Mouse (Mus musculus) heart, postnatal 4 days (tissue): ENCODE measurements around the gene Tmem102. TPM values are rescaled to one million over a fixed set of nuclear protein-coding genes. Genes with fewer than 3 reads are reported as not detected.

Source experiments
- DNase-seq: peaks from one replicate; pipeline ENCODE4 v3.0.0; 2021
- total RNA-seq, 2 experiments: library from RNA; stranded (reverse); gene quantifications; 2 replicates each; pipeline ENCODE4 v1.2.3; 2021

Gene Tmem102
- total RNA-seq, 2 experiments from 2014 or later, result 0.60 to 0.92 TPM

DNA sequence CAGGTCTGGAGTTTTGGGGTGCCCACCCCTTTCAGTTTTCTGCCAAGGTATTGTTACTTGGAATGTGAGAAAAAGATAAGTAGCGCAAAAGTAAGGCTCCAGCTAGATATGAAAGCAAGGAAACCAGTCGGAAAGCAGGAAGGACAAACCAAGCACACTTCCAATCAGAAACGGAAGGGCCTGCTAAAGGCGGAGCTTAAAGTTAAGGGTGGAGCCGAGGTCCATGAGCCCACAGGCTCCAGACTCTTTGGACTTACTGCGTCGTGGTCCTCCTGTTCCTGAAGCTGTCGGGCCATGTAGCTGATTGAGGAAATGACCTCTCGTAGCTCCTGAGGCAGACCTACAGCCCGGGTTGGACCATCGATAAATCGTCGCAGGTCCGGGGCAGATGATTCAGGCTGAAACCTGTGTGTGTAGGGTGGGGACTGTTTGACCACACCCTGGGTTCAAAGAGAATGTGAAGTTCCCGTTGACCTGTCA, 20.6 kb downstream of the Tmem102 start:
- peak; percentile 50 for DNase-seq

DNA sequence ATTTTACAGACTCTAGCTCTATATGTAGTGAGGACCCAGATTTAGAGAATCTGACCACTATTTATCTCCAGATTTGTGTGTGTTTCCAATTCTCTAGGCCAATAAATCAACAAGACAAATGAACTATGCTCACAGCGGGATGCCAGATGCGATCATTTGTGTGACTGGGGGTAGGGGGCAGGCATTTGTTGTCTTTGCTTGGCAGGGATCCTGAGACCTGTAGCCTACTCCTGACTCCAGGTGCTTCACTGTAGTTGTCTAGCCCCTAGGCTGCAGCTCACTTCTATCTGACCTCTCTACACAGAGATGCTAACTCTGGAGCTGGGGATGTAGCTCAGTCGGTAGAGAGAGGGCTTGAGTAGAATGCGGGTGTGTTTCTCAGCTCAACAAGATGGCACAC, 23.6 kb downstream of the Tmem102 start:
- DNase-seq, result no peak

DNA sequence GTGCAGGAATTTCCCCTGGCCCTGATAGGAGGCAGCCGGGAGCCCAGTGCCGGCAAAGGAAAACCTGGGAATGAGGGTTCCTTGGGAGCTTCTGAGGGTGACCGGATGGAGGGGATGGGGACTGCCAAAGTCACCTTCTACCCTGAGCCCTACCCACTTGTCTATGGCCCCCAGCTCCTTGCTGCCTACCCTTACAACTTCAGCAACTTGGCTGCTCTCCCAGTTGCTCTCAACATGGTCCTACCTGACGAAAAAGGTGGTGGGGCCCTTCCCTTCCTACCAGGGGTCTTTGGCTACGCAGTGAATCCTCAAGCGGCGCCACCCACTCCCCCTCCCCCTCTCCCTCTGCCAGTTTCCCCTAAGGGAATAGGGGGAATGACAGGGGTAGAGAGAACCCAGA, 26.4 kb downstream of the Tmem102 start:
- DNase-seq, result no peak

DNA sequence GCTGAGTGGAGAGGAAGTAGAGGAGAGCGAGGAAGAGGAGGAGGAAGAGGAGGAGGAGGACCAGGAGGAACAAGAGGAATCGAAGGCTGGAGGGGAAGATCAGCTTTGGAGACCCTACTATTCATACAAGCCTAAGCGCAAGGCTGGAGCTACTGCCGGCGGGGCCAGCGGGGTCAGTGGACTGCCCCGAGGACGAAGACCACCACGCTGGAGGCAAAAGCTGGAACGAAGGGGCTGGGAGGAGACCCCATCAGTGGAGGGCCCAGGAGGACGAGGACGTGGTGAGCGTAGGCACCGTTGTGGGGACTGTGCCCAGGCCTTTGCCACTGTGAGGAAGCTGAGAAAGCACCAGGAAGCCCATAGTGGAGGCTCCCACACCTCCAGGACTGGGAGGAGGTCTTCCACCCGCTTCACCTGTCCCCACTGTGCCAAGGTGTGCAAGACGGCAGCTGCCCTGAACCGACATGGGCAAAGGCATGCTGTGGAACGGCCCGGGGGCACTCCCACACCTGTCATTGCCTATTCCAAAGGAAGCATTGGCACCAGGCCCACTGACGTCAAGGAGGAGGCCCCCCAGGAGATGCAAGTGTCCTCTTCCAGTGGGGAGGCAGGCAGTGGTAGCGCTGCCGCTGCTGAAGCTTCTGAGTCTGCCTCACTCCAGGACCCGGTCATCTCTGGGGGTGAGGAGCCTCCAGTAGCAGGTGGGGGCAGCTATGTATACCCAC, 27.0 kb downstream of the Tmem102 start:
- DNase-seq, result peak; percentile 43

DNA sequence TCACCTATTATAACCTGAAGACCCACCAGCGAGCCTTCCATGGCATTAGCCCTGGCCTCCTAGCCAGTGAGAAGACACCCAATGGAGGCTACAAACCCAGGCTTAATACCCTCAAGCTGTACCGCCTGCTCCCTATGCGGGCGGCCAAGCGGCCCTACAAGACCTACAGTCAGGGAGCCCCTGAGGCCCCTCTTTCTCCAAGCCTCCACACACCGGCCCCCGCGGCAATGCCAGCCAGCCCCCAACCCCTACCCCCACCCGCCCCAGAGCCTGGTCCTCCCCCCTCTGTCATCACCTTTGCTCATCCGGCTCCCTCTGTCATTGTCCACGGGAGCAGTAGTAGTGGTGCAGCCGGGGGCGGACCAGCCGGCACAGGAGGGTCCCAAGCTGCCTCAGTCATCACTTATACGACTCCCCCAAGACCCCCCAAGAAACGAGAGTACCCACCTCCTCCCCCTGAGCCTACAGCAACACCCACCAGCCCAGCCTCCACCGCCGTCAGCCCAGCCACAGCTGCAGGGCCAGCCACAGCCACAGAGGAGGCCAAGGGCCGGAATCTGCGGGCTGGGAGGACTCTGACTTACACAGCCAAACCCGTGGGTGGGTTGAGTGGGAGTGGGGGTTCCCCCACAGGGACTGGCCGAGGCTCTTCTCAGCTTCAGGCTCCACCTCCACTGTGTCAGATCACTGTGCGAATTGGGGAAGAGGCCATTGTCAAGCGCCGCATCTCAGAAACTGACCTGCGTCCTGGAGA, 27.7 kb downstream of the Tmem102 start:
- DNase-seq, result no peak

DNA sequence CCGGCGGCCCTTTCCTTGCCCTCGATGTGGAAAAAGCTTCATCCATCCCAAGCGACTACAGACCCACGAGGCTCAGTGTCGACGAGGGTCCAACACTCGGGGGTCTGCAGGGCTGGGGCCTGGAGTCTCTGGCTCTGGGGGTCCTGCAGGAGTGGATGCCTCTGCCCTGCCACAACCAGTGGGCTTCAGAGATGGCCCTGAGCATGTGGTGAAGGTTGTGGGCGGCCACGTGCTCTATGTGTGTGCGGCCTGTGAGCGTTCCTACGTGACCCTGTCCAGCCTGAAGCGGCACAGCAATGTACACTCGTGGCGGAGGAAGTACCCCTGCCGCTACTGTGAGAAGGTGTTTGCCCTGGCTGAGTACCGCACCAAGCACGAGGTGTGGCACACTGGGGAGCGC, 28.9 kb downstream of the Tmem102 start:
- no peak for DNase-seq

DNA sequence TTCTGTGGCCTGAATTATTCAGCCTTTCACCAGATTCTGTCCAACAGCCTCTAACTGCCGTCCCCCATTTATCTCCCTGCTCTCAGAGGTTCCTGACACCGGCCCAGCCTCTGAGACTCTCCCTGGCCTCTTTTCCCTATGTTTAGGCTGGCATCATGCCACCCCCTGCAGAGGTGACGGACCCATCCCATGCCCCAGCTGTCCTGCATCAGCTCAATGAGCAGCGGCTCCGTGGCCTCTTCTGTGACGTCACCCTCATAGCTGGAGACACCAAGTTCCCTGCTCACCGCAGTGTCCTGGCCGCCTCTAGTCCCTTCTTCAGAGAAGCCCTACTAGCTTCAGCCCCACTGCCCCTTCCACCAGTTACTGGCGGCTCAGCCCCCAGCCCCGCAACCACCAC, 29.7 kb downstream of the Tmem102 start:
- DNase-seq, result no peak

DNA sequence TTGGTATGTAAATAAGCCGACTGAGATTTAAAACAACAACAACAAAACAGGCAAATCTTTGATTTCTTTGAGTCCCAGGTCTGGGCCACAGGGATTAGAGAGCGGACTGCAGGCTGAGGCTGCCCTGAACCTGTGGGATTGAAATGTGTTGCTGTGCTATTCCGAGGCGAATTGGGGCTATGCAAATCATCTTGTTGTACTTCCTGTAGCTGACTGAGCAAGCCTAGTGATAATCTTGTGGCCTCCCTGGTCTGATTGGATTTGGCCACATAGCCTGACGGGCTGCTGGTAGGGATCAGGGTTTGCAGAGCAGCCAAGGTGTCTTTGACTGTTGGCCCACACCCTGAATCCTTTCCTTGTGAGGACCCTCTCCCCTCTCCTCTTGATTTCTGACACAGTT, 30.5 kb downstream of the Tmem102 start:
- DNase-seq, result no peak

DNA sequence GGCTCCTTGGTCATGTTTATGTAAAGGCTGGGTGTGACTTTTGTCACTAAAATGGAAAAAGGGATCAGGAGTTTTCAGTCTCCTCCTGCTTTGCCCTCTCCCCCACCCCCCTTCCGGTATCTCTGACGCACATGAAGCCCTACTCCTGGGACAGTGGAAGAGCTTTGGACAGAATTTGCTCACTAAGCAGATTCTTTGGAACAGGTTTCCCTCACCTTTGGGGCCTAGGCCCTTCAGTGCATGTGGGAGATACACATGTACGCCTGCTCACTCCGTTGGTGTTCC, 37.9 kb downstream of the Tmem102 start:
- DNase-seq, result no peak

DNA sequence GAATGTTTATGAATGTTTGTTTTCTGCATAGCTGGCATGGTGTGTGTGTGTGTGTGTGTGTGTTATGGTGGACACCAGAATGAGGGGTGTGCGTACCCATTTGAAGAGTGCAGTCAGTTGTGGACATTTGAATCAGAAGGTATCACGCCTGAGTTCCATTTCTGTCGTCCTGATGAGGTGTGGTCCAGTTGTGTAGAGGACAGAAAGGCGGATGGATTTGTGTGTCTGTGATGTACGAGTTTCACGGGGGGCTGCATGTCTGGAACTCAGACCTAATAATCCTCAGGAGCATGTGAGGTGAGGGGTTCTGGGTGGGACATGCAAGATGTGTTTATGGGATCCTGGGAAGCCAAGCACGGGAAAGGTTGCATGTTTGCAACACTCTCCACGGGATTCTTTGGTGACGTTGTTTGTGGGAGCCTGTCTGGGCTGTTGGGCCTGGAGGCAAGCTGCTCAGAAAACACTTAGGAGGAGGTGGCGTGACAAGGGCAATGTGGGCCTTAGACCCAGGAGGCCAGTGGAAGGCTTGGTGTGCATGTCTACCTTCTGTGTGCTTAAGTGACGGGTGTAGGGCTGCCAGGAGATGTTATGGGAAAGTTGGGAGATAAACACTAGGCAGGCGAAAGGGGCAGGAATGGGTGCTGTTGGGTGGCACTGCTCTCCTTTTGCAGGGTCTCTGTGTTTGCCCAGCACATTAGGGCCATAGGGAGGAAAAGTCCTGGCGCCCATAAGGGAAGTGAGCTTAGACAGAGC, 38.4 kb downstream of the Tmem102 start:
- no peak for DNase-seq

DNA sequence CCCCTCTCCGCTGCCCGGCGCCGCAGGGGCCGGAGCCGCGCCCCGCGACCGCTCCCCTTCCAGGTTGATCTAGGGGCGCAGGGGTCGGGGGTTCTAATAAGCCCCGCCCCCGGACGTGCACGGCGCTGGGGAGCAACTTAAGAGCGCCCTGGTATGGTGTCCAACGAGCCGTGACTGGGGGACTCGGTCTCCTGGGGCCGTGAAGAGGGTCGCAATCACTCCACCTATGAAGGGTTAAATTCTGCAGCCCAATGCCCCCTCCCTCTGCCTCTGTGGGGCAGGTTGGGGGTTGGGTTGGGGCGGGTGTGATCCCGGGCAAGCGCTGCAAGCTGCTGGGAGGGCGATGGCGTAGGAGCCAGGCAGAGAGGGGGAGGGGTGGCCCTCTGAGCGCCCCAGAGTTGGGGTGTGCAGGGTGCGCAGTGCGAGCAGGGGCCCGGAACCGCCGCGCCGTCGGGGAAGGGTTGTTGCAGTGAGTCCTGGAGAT, 39.3 kb downstream of the Tmem102 start:
- DNase-seq, result peak; percentile 80

DNA sequence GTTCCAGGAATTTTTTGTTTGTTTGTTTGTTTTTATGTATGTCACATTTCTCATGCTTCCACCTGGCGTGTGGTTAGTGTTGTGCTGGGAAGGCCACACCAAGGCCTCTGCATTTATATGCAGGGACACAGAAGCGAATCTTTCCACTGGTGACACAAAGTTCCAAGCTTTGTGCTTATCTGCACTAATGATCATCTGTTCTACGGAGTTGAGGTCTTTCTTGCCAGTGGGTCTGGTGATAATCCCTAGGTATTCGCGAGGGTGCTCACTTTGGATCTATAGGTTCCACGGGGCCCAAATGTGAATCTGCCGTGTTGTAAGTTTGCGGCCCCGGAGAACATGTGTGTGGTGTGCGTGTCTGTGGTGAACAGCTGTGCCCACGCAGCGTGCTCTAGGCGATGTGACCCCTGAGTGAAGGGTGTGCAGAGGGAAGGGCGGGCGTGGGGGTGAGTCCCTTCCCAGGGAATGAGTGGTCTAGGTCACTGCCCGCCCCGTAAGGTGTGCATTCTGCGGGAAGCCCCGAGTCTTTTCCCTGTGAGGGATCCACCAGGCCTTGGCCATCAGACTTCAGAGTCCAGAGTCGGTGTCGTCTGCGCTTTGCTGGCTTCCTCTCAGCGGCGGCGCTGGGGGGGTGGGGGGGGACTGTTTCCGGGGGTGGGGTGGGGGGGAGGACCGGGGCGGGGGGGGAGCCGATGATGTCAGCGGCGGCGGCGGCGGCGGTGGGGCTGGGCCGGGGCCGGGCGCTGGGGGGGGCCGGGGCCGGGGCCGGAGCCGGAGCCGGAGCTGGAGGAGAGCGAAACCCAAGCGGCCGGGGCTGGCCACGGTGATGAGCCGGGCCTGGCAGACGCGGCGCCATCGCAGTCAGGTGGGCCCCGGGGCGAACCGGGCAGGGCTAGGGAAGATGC, 40.0 kb downstream of the Tmem102 start, which contains the start of gene Zbtb4:
Gene Zbtb4 (plus strand): TSS at position 692 of the 905 bp plus-strand sequence.
- DNase-seq, result peak; percentile 61

DNA sequence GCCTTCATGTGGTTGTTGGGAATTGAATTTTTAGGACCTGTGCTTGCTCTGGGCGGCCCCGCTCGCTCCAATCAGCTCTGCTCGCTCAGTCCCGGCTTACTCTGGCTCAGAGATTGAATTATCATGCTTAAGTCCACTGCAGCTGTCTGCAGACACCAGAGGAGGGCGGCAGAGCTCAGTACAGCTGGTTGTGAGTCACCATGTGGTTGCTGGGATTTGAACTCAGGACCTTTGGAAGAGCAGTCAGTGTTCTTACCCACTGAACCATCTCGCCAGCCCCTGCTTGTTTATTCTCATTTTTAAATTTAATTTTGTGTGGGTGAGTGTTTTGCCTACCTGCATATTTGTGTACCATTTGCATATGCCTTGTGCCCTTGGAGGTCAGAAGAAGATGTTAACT, 41.9 kb downstream of the Tmem102 start:
- no peak for DNase-seq

DNA sequence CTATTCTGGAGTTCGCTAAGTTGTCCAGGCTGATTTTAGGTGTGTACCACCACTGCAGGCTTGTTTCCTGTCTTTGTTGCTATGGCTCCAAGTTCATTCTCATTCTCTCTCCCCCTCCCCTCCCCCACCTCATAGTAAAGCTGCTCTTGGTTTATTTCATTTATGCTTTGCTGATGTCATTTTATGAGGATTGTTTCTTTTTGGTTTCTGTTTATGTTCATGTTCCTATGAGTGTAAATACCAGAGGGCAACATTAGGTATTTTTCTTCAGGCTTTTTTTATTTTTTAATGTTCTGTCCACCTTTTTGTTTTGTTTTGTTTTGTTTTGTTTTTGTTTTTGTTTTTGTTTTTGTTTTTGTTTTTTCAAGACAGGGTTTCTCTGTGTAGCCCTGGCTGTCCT, 43.6 kb downstream of the Tmem102 start, which contains the start of gene Slc35g3:
Gene Slc35g3 (minus strand): TSS at position 101 of the 400 bp plus-strand sequence.
- DNase-seq, result no peak

DNA sequence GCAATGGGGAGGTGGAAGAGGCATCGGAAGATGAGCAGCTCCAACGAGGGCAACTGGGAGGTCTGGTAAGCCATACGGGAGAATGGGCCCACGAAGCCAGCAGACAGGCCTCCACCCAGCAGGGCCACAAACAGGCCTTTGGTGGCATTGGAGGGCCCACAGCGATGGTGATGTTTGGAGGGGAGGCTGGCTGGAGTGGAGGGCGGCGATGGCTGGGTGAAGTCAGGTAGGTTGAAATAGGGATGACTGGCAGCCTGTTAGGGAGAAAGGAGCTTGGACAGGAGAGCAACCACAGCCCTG, 44.6 kb downstream of the Tmem102 start:
- no peak for DNase-seq

DNA sequence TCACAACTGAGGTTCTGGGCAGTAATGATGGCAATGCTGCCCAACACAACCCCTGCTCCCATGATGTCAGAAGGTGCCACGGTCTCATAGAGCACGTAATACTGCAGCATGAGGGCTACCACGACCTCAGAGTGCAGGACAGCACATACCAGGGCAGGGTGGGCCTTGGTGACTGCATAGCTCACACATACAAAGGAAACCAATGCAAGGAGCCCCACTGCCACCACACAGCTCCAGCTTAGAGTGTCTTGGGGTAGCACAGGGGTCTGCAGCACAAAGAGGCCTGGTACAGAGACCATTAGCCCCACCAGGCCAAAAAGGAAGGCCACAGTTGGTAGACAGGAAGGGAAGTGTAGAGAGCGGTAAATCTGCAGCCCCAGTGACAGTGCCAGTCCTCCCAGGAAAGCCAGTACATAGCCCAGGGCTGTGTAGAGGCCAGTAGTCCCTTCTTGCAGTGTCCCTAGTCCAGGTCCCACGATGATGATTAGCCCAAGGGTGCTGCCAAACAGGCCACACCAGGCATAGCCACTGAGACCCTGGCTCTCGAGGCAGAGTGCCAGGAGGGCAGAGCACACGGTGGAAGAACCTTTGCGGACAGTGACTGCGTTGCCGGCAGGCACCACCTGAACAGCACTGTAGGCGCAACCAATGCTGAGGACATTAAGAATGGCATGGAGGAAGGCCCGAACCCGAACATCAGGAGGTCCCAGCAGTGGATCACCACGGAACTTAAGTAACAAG, 45.1 kb downstream of the Tmem102 start:
- DNase-seq, result no peak

DNA sequence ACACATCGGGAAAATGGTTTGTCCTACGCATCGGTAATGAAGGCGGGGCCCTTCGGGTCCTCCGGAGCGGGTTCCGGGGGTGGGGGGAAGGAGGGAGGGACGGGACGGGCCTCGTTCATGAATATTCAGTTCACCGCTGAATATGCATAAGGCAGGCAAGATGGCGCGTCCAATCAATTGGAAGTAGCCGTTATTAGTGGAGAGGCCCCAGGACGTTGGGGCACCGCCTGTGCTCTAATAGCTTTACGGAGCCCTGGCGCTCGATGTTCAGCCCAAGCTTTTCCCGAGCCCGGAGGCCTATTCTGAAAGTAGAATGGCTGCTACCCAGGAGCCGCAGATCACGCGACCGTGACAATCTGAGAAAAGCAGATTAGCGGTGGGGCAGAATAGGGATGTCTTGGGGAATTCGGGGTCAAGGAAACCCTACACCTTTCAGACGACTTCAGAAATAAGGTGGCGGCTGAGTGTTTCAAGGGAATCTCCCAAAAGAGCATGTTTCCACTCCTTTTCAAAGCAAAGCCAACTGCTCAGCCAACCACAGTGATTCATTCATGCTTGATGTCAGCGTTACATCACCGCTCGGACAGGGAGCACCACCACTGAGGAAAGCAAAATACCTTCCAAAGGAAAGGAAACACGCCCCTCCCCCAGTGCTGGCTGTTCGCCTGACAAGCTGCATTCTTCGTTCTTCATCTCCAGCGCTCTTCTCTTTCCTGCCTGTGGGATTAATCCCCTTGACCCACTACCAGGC, 46.3 kb downstream of the Tmem102 start:
- DNase-seq, result peak; percentile 87

DNA sequence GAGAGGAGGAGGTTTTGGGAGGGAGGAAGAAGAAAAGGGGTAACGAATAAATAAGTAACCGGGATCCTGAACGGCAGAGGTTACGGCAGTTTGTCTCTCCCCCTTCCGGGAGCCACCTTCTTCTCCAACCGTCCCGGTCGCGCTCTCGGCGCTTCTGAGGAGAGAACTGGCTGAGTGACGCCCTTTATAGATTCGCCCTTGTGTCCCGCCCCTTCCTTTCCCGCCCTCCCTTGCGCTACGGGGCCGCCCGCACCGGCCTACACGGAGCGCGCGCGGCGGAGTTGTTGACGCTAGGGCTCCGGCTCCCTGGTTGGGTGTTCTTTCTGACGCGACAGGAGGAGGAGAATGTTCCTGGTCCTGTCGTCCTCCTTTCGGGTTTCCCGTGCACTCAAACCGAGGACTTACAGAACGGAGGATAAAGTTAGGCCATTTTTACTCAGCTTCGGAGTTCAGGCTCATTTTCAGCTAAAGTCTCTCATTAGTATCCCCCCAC, 46.9 kb downstream of the Tmem102 start, which contains the start of gene Polr2a:
Gene Polr2a (minus strand): TSS at position 160 of the 493 bp plus-strand sequence.
- DNase-seq, result peak; percentile 99

DNA sequence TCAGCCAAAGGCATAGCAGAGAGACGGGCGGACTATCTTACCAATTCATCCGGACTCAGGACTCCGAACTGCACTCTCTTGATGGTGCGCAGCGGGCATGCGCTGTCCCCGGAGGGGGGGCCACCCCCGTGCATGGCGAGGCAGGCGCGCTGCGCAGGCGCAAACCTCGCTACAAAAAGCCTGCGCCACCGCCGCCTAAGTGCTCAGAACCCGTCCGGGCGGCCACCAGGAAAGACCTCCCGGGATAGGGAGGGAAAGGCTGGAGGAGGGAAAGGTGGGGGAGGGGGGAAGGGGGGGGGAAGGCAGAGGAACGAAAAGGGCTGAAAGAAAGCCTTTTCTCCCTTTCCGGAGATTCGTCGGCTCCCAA, 47.4 kb downstream of the Tmem102 start:
- peak; percentile 98 for DNase-seq

DNA sequence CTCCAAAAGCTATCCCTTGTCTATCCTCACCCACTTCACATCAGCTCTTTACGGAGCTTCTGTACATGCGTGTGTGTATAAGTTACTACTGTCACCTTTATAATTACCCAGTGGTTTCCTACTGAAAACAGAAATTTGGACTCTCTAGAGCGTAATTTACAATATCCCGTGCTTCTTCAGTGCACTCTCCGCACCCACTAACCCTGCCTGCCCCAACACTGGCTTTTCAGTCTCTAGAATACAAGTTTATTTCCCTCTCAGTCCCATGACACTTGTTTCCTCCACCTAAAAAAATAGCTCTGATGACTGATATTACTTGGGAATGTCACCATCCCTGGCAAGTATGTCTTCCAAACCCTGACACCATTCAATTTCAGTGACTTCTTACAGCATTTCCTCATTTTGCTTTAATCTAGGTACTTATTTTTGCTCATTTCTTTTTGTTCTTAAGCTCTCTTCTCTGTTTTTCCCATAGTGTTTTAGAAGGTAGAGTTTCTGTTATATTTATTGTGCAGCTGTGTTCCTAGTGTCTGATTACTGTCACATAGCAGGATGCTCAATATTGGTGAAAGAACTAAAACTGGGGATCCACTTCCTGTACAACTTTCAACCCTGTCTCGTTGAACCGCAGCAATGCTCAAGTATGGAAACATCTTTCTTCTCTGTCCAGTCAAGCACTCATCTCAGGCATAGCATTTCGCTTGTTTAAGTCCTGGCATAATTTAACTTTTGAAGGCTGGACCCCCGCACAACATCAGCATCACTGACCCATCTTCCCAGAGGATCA, 47.9 kb downstream of the Tmem102 start:
- no peak for DNase-seq
